Mouse (Mus musculus): ENCODE data around the gene Batf. TPM values are rescaled to one million over a fixed set of nuclear protein-coding genes. Genes with fewer than 3 reads are reported as not detected.

The Batf gene
- total and polyA plus RNA-seq, 3 experiments: 14.4 to 19.9 TPM; not detected in 1

DNA sequence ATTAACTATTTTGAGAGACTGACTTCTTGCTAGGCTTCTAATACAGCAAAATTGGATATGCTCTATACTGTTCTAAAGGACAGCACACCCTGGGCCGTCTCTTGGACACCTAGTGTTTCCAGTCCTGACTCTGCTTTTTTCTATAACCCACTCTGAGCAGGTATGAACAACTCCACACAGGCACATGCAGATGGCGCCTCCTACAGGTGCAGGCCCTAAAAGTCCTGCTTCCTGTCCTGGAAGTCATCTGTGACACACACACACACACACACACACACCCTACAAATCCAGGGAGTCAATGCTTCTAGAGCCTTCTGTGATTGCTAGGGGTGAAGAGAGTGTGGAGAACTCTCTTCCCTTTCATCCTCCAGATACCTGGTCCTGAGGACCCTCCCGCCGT, 40.8 kb upstream of the Batf start:
- H3K27me3 ChIP-seq (ENCODE audit: control insufficient read depth in 1 of 2, insufficient read depth in 2 of 2, low read length in 2 of 2): no peaks in the 10 kb centered on the region
- no peaks in the 10 kb centered on the region for H3K79me2 ChIP-seq (ENCODE audit: control insufficient read depth, insufficient read depth, low read length, poor library complexity)
- peak; percentile 16 for DNase-seq (ENCODE audit: low read depth, low spot score)
- no peaks in the 10 kb centered on the region for H3K9me3 ChIP-seq (replicated peaks; ENCODE audit: insufficient read depth, low read length)
- no peak overlapping the region for H3K9ac ChIP-seq (ENCODE audit: control insufficient read depth, low read depth, low read length, poor library complexity, severe bottlenecking)
- H3K4me1 ChIP-seq (ENCODE audit: control insufficient read depth in 1 of 2, insufficient read depth in 2 of 2, low read length in 2 of 2): peaks cover 5 to 8% of the 10 kb centered on the region in 2 experiments
- no peak overlapping the region for H3K27ac ChIP-seq (ENCODE audit: control insufficient read depth, low read depth, low read length)
- H3K36me3 ChIP-seq (ENCODE audit: control insufficient read depth in 1 of 2, insufficient read depth in 2 of 2, low read length in 2 of 2): peaks cover 0 to 6% of the 10 kb centered on the region in 2 experiments; a peak in 2 of 4 replicates
- no peak overlapping the region for H3K4me3 ChIP-seq (ENCODE audit: control insufficient read depth in 1 of 2, insufficient read depth in 1 of 2, low read depth in 2 of 2, low read length in 2 of 2)
- TF ChIP-seq SIN3A (IDR thresholded peaks at IDR 0.05; ENCODE audit: low read length) (no peak), SMC3 (IDR thresholded peaks at IDR 0.05; ENCODE audit: low read depth, low read length) (peak; percentile 35), CTCF (IDR thresholded peaks at IDR 0.05 in 2 of 3, conservative IDR thresholded peaks at IDR 0.05 in 1 of 3; ENCODE audit: control insufficient read depth in 1 of 3, insufficient read depth in 1 of 3, low read depth in 2 of 3, low read length in 3 of 3, poor library complexity in 1 of 3, severe bottlenecking in 1 of 3) (peak; percentile 26 to 49 (median 46); a peak in 5 of 6 replicates), RAD21 (IDR thresholded peaks at IDR 0.05; ENCODE audit: low read depth, low read length) (peak; percentile 48)

DNA sequence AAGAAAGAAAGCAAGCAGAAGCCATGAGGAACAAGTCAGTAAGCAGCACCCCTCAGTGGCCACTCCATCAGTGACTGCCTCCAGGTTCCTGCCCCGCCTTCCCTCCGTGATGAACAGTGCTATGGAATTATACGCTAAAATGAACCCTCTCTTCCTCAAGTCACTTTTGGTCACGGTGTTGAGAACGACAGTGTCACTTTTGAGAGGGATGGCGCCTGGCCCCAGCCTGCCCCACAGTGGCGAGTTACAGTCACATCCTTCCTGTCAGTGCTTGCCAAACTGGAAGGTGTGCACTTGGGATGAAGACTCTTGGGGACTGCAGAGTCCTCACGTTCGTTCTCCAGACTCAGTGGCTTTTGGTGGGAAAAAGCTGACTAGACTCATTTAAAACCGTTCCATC, 39.1 kb upstream of the Batf start:
- peak; percentile 9 for DNase-seq (ENCODE audit: low read depth, low spot score)
- Histone ChIP-seq H3K79me2 (ENCODE audit: control insufficient read depth, insufficient read depth, low read length, poor library complexity) (no peaks in the 10 kb centered on the region), H3K36me3 (ENCODE audit: control insufficient read depth in 1 of 2, insufficient read depth in 2 of 2, low read length in 2 of 2) (no peaks in the 10 kb centered on the region), H3K4me3 (ENCODE audit: control insufficient read depth in 1 of 2, insufficient read depth in 1 of 2, low read depth in 2 of 2, low read length in 2 of 2) (no peak overlapping the region), H3K9ac (ENCODE audit: control insufficient read depth, low read depth, low read length, poor library complexity, severe bottlenecking) (no peak overlapping the region), H3K27me3 (ENCODE audit: control insufficient read depth in 1 of 2, insufficient read depth in 2 of 2, low read length in 2 of 2) (no peaks in the 10 kb centered on the region), H3K27ac (ENCODE audit: control insufficient read depth, low read depth, low read length) (no peak overlapping the region), H3K9me3 (replicated peaks; ENCODE audit: insufficient read depth, low read length) (no peaks in the 10 kb centered on the region), H3K4me1 (ENCODE audit: control insufficient read depth in 1 of 2, insufficient read depth in 2 of 2, low read length in 2 of 2) (no peaks in the 10 kb centered on the region)
- TF ChIP-seq TBP (IDR thresholded peaks at IDR 0.05; ENCODE audit: low read depth, low read length) (no peak), CTCF (IDR thresholded peaks at IDR 0.05 in 2 of 3, conservative IDR thresholded peaks at IDR 0.05 in 1 of 3; ENCODE audit: control insufficient read depth in 1 of 3, insufficient read depth in 1 of 3, low read depth in 2 of 3, low read length in 3 of 3, poor library complexity in 1 of 3, severe bottlenecking in 1 of 3) (peak in 1 of 3 experiments; percentile 33; a peak in 2 of 6 replicates)

DNA sequence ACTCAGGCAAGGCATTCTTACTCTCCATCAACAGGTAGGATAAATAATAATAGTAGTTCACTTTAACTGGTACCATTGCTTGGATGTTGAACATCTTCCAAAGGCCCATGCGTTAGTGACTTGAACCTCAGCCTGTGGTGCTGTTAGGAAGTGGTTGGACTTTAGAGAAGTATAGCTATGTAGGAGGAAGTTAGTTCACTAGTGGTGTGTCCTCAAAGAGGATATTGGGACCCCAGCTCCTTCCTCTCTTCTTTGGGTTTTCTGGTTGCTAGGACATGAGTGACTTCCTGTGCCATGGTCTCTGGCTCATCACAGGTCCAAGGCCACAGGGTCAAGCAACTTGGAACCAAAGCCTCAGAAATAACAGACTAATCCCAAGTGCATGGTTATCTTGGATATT, 38.5 kb upstream of the Batf start:
- TF ChIP-seq USF1 (IDR thresholded peaks at IDR 0.05; ENCODE audit: low read depth, low read length): no peak
- no peak for TF ChIP-seq GABPA (IDR thresholded peaks at IDR 0.05; ENCODE audit: low read depth, low read length)
- TF ChIP-seq CHD1 (IDR thresholded peaks at IDR 0.05; ENCODE audit: low read depth, low read length): no peak
- no peak for TF ChIP-seq ZMIZ1 (IDR thresholded peaks at IDR 0.05; ENCODE audit: low read depth, low read length)
- no peak for TF ChIP-seq HCFC1 (IDR thresholded peaks at IDR 0.05; ENCODE audit: low read depth, low read length)
- no peak for TF ChIP-seq TCF12 (IDR thresholded peaks at IDR 0.05; ENCODE audit: low read depth, low read length)
- no peak for TF ChIP-seq MAFK (IDR thresholded peaks at IDR 0.05; ENCODE audit: borderline replicate concordance, low read depth, low read length)
- no peak for TF ChIP-seq SIN3A (IDR thresholded peaks at IDR 0.05; ENCODE audit: low read length)
- TF ChIP-seq TAL1 (IDR thresholded peaks at IDR 0.05; ENCODE audit: low read length): no peak
- TF ChIP-seq MEF2A (IDR thresholded peaks at IDR 0.05; ENCODE audit: extremely low read depth, insufficient replicate concordance, low read depth, low read length, poor library complexity, severe bottlenecking): no peak
- TF ChIP-seq POLR2AphosphoS5 (IDR thresholded peaks at IDR 0.05; ENCODE audit: borderline replicate concordance, low read depth, low read length): no peak
- no peak for TF ChIP-seq ETS1 (IDR thresholded peaks at IDR 0.05; ENCODE audit: low read depth, low read length)
- no peak for TF ChIP-seq ZKSCAN1 (IDR thresholded peaks at IDR 0.05; ENCODE audit: low read depth, low read length)
- no peak for TF ChIP-seq MAX (IDR thresholded peaks at IDR 0.05; ENCODE audit: low read length)
- TF ChIP-seq MYB (IDR thresholded peaks at IDR 0.05; ENCODE audit: low read depth, low read length): no peak
- TF ChIP-seq POLR2AphosphoS2 (IDR thresholded peaks at IDR 0.05; ENCODE audit: low read length): no peak
- no peak for TF ChIP-seq NELFE (IDR thresholded peaks at IDR 0.05; ENCODE audit: low read depth, low read length)
- TF ChIP-seq TBP (IDR thresholded peaks at IDR 0.05; ENCODE audit: low read depth, low read length): no peak
- no peak for TF ChIP-seq RCOR1 (IDR thresholded peaks at IDR 0.05; ENCODE audit: low read depth, low read length)
- no peak for TF ChIP-seq GATA1 (IDR thresholded peaks at IDR 0.05; ENCODE audit: low read depth, low read length)
- Histone ChIP-seq H3K4me1 (ENCODE audit: control insufficient read depth in 1 of 2, insufficient read depth in 2 of 2, low read length in 2 of 2) (no peaks in the 10 kb centered on the region), H3K4me3 (ENCODE audit: control insufficient read depth in 1 of 2, insufficient read depth in 1 of 2, low read depth in 2 of 2, low read length in 2 of 2) (no peak overlapping the region), H3K9ac (ENCODE audit: control insufficient read depth, low read depth, low read length, poor library complexity, severe bottlenecking) (no peak overlapping the region), H3K36me3 (ENCODE audit: control insufficient read depth in 1 of 2, insufficient read depth in 2 of 2, low read length in 2 of 2) (no peaks in the 10 kb centered on the region), H3K27ac (ENCODE audit: control insufficient read depth, low read depth, low read length) (no peak overlapping the region), H3K27me3 (ENCODE audit: control insufficient read depth in 1 of 2, insufficient read depth in 2 of 2, low read length in 2 of 2) (no peaks in the 10 kb centered on the region), H3K9me3 (replicated peaks; ENCODE audit: insufficient read depth, low read length) (no peaks in the 10 kb centered on the region), H3K79me2 (ENCODE audit: control insufficient read depth, insufficient read depth, low read length, poor library complexity) (no peaks in the 10 kb centered on the region)
- peak; percentile 15 for DNase-seq (ENCODE audit: low read depth, low spot score)
